Mouse (Mus musculus): Measurements from ENCODE around the gene Aldh3a2.

The Aldh3a2 gene

GRCm38 (mm10) chr11:61273928-61274327 lies 6.7 kb upstream of the Aldh3a2 start:
- no peak for DNase-seq (ENCODE audit: low spot score)

GRCm38 (mm10) chr11:61271612-61272011 lies 4.3 kb upstream of the Aldh3a2 start:
- no peak for DNase-seq (ENCODE audit: low spot score)

- DNase-seq (ENCODE audit: low spot score): no peak
Observed at GRCm38 (mm10) chr11:61270406-61270805, 3.1 kb upstream of the Aldh3a2 start.

DNA sequence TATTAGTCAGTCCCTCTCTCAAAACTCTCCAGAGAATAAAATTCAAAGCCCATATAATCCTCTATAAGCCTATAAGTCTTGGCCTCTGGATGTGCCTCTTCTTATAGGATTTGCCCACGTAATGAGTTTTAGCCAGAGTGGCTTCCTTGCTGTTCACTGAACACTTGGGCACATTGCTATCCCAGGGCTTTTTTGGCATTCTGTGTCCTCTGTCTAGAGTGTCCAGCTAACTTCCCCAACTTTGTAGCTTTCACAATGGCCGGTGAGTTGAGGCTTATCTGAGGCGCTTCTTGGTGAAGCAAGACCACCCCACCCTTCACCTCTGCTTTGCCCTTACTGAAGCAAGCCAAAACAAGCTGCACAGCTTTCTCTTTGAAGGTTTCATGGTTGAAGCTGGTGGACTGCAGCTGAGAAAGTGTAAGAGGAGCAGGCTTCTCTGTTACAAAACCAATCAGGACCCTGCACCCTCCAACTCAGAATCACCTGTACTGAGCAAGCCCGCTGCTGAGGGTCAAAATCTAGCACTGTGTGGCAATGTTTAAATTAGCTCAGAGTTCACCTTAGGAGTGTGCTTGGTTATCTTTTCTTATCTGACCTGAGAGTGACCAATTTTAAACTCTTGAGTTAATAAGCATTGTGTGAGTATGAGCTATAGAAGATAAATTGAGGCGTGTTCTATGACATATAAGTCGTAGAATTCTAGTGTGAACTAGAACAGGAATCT lies 1.5 kb upstream of the Aldh3a2 start:
- no peak for DNase-seq (ENCODE audit: low spot score)

GRCm38 (mm10) chr11:61263841-61264240 lies 3.4 kb downstream of the Aldh3a2 start:
- DNase-seq (ENCODE audit: low spot score): no peak

GRCm38 (mm10) chr11:61262516-61262915 lies 4.7 kb downstream of the Aldh3a2 start:
- no peak for DNase-seq (ENCODE audit: low spot score)

- DNase-seq (ENCODE audit: low spot score): no peak
Observed at GRCm38 (mm10) chr11:61259106-61259505, 8.2 kb downstream of the Aldh3a2 start.

- DNase-seq (ENCODE audit: low spot score): no peak
Observed at GRCm38 (mm10) chr11:61252807-61253206, 14.5 kb downstream of the Aldh3a2 start.

GRCm38 (mm10) chr11:61251741-61252140 lies 15.5 kb downstream of the Aldh3a2 start:
- no peak for DNase-seq (ENCODE audit: low spot score)

DNA sequence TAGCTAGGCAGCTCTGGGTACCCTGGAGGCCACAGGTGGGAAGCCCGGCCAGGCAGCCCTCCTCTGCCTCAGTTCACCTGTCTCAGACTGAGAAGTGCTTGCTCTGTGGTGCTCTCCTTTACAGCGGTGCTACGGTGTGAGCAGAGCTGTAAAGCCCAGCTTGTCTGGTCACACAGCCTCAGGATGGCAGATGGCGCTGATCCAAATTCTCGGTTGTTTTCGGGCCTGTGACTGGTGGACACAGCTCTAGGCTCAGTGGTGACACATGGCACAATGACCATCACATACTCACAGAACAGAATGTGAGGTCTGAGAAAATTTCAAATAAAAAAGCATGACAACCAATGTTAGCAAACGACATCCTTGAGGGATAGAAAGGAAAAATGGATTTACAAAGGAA lies 22.9 kb downstream of the Aldh3a2 start:
- DNase-seq (ENCODE audit: low spot score): no peak

DNA sequence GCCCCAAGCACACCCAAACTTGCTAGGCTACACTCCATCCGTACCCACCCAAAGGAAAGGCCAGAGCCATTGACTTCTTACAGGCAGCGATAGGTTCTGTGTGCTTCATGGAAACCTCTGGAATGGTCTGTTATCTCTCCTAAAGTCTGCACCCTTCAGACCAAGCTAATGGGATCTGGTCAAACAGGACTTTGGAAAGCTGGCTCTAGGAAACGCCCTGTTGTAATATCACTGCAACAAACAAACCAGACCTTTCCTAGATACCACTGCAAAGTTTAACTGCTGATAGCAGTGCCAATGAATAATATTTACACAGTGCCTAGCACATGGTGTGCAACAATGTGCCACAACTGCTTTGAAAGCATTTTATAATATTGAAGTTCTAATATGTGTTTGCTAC lies 31.2 kb downstream of the Aldh3a2 start:
- DNase-seq (ENCODE audit: low spot score): no peak

- DNase-seq (ENCODE audit: low spot score): no peak
Observed at GRCm38 (mm10) chr11:61234174-61234573, 33.1 kb downstream of the Aldh3a2 start.

- peak; percentile 52 for DNase-seq (ENCODE audit: low spot score)
Observed at GRCm38 (mm10) chr11:61231329-61231728, 35.9 kb downstream of the Aldh3a2 start.

DNA sequence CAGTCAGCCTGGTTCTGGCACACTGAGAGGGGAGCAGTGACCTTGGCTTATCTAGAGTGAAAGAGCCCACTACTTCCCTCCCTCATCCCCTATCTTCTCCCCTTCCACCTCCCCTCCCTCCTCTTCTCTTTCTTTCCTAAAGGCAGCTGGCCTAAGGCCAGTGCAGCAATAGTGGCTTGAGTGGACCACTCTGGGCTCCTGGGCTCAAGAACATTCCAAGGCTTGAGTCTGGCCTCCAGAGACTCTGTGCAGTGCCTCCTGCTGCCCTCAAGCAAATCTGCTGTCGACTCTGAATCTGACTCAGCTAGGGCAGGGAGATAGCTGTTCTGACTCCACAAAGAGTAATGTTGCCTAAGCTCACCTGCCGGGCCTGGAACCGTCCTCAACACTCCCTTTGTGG lies 38.9 kb downstream of the Aldh3a2 start:
- no peak for DNase-seq (ENCODE audit: low spot score)

DNA sequence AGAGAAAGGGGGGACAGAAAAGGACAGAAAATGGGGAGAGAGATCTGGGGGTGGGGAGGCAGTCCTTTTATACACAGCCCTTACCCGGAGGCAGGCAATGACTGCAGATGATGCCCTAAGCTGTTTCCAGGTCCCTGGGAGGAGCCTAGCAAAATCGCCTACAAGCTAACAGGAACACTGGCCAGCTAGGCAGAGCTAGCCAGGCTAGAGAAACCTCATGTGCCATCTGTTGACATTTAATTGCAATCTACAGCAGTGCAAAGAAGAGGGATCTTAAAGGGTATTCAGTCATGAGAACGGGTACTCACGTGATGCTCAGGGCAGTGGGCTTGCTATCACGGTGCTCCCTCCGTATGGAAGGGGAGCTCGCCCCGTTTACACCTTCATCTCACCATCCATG lies 39.4 kb downstream of the Aldh3a2 start:
- DNase-seq (ENCODE audit: low spot score): no peak

- no peak for DNase-seq (ENCODE audit: low spot score)
Observed at GRCm38 (mm10) chr11:61225941-61226412, 41.3 kb downstream of the Aldh3a2 start.

DNA sequence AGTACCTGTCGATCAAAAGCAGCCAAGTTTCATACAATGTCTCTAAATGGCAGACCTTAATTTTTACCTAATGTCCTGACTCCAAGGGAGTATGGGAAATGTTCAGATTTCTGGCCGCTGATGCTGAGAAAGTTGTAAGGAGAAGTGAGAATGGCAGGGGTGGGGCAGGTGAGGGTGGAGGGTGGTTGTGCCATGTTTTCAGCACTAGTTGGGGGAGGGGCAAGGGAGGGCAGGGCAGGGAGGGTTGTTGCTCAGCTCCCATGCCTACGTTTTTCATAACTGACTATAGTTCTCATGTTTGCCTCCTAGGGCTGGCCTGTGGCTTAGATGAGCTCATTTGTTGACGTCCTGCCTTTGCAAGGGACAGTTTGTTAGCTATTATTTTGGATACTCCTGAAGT lies 41.8 kb downstream of the Aldh3a2 start:
- no peak for DNase-seq (ENCODE audit: low spot score)

- no peak for DNase-seq (ENCODE audit: low spot score)
Observed at GRCm38 (mm10) chr11:61224907-61225306, 42.4 kb downstream of the Aldh3a2 start.

- no peak for DNase-seq (ENCODE audit: low spot score)
Observed at GRCm38 (mm10) chr11:61224234-61224744, 43.0 kb downstream of the Aldh3a2 start.

DNA sequence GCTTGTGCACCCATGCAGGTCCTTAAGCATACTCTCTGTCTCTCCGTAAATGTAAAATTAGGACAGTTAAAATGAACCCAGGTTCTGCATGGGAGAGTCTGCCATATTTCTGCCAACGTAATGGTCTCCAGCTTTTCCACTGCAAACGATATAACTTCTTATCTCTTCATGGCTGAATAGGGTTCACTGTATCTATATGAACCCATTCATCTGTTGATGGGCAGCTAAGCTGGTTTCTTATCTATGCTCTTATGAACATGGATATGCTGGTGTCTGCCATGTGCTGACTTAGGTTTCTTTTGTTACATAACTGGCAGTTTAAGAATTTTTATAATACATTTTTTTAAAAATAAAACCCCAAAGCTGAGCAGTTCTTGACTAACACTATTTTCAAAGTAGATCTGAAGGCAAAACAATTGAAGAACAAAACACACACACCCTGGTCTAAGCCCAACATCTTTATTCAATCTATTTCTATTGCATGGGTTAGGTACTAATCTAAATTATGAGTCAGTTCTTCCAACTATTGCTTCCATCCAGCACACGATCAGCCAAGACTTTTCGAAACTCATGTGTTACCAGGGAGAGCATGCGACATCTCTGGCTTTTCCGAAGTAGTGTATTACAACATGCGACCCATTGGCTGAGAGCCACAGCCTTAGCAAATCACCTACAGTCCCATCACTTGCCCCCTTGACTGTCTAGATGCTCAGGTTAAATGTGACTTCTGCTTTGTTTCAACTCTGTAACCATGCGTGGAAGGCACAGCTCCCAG lies 44.1 kb downstream of the Aldh3a2 start:
- DNase-seq (ENCODE audit: low spot score): no peak

DNA sequence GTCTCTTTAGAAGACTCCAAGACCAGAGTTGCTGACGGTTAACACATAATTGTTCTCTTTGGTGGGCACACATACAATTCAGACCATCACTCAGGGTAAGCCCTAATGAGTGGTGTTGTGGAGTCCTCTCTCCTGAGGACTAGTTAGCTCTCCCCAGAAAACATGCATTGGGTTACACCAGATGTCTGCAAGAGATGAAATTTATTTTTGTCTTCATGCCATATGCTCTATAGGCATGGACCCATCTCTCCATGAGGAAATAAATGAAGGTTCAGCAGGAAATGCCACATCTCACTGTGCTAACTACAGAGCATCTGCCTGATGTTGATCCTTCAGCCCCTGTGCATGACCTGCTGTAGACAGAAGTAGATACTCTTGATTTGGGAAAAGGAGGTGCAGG lies 45.3 kb downstream of the Aldh3a2 start:
- no peak for DNase-seq (ENCODE audit: low spot score)

GRCm38 (mm10) chr11:61220156-61220881 lies 46.9 kb downstream of the Aldh3a2 start:
- no peak for DNase-seq (ENCODE audit: low spot score)

GRCm38 (mm10) chr11:61215936-61216335 lies 51.3 kb downstream of the Aldh3a2 start:
- DNase-seq (ENCODE audit: low spot score): no peak

Data from urinary bladder, postnatal 25 days (tissue).